Mouse (Mus musculus) sigmoid colon, adult 10 weeks (tissue): Measurements from ENCODE around the gene Nans. TPM values are rescaled to one million over a fixed set of nuclear protein-coding genes. Genes with fewer than 3 reads are reported as not detected.

Source experiments
- polyA plus RNA-seq: library from polyadenylated mRNA; stranded (reverse); fragments of 350-450 nt; fragmentation: Illumina TruSeq; extraction: RNeasy Lipid Tissue Mini Kit (QIAGEN cat#74804); gene quantifications from one replicate; pipeline ENCODE4 v1.2.3, GENCODE M21; 2014; ENCODE audit warnings: low read depth, low replicate concordance

Gene Nans
- 90.6 TPM for polyA plus RNA-seq

DNA sequence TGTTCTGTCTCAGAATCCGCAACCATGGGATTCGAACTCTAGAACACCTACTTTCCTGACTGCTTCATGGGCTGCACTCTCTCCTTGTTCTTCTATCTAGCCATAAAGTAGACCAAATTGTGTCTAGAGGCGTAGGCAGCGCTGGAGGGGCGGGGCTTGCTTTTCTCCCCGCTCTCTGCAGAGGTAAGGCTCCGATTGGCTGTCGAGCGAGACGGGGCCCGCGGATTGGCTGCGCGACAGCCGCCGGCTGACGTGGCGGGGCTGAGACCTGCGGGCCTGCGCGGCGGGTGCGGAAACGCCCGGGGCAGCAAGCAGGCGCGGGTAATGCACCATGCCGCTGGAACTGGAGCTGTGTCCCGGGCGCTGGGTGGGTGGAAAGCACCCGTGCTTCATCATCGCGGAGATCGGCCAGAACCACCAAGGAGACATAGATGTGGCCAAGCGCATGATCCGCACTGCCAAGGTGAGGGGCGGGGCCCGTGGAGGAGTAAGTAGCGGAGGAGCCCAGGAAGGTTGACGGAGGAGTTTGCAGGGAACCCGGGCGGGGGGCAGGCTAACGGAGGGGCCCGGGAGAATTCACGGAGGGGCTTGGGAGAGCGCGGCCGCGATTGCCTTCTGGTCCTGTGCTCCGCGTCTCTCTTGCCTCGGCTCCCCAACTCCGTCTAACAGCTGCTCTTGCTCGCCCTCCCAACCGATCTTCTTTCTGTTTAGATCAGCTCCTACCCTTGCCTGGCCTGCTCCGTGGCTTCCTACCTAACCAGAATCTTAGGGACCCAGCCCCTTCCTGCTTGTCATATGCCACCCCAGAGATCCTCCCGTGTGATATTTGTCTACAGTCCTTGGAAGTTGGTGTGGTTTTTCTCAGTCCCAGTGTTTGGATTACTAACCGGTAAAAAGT, at the start of gene Nans:
TSS of gene Nans (plus strand) at position 221 of the 898 bp plus-strand sequence.

DNA sequence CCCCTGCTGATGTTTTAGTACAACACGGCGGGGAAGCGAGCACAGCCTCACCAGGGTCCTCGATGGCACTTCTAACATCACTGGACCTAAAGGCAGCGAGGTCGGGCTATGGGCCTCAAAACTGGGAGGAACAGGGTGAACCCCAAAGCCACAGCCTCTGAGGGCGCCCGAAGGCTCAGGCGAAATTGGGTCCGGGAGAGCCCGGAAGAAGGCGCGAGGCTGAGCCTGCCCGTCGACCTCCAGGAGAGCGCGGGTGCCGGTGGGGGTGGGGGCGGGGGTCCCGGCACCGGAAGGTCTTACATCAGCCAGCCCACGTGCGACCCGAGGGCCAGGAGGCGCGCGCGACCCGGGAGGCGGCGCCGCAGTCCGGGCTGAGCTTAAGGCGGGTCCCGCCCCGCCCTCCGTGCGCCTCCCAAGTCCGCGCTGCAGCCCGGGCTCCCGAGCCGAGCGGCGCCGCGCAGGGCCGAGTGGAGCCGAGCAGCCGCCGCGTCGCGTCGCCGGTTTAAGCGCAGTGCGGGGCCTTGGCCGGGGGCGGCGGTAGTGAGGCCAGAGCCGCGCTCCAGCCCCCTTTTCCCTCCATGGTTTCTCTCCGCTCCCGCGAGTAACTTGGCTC, 38.4 kb upstream of the Nans start, which contains the start of gene Anp32b:
TSS of gene Anp32b (plus strand) at position 384 of the 613 bp plus-strand sequence.

DNA sequence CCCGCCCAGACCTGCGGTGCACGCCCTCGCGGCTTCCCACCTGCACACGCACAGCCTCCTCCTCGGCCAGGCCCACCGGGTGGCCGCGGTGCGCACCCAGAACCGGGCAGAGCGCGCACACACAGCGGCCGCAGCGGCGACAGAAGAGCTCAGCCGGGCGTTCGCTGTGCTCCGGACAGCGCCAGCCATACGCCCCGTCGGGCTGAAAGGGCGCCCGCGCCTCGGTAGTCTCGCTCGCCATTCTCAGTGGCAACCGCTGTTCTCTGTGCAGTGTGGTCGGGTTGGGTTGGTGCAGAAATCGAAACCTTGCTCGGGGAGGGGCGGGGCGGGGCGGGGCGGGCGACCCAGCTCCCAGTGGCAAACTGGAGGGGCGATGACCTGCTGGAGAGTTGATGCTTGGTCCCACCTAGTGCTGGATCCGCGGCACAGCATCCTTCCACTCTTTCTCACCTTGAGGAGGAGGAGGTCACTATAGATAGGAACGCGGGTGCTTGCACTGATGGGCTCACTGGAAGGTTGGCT, 46.9 kb downstream of the Nans start, which contains the start of gene Trim14:
TSS of gene Trim14 (minus strand) at position 302 of the 522 bp plus-strand sequence.

Other genes with a start within 250 kb of the Nans start
- not detected for gene Foxe1, start 145.6 kb upstream of the Nans start, polyA plus RNA-seq
- gene Trmo, start 99.8 kb upstream of the Nans start, polyA plus RNA-seq = 0.69 TPM
- not detected for gene Hemgn, start 75.7 kb upstream of the Nans start, polyA plus RNA-seq
- 231 TPM for gene Anp32b, start 38.3 kb upstream of the Nans start, polyA plus RNA-seq
- 22.9 TPM for gene Trim14, start 46.9 kb downstream of the Nans start, polyA plus RNA-seq
- 62.0 TPM for gene Coro2a, start 113.0 kb downstream of the Nans start, polyA plus RNA-seq
- 3.5 TPM for gene Tbc1d2, start 161.0 kb downstream of the Nans start, polyA plus RNA-seq